In genomic region chr10:80589879-80590854, GRCm38 (mm10) we compare ENCODE assay signal across 8 mouse cellular contexts. TPM values are rescaled to one million over a fixed set of nuclear protein-coding genes. Genes with fewer than 3 reads are reported as not detected.
DNase-seq lines count a peak whose midpoint lies in the region; ATAC-seq lines count a peak whose summit lies in the region.

Gene Abhd17a (minus strand): TSS chr10:80590341.

- H3K4me3 ChIP-seq in hindbrain, embryonic 15.5 days: peak within 1 kb of the TSS; percentile 80

- peak; percentile 95 for DNase-seq in T-cell, adult 2 months (ENCODE audit: low spot score)
- DNase-seq in cerebellum, postnatal 36 days: peak; percentile 91 to 95
- peak; percentile 90 to 91 for DNase-seq in frontal cortex, postnatal 36 days (ENCODE audit: low spot score in 2 of 2)
- DNase-seq in left cerebral cortex, adult 11 months (ENCODE audit: low spot score): peak; percentile 91
- DNase-seq in lung, postnatal 4 days: peak; percentile 97 to 98
- DNase-seq in retina, postnatal 7 days (ENCODE audit: low read depth, low spot score): peak; percentile 98
- DNase-seq in urinary bladder, adult 2 months (ENCODE audit: low spot score): peak; percentile 80

- H3K9ac ChIP-seq in hindbrain, embryonic 15.5 days: peak within 1 kb of the TSS; percentile 87

- peak within 1 kb of the TSS; percentile 70 for H3K27ac ChIP-seq in hindbrain, embryonic 15.5 days (replicated peaks)

- no peaks in the 10 kb centered on the region for H3K27me3 ChIP-seq in hindbrain, embryonic 15.5 days

- peaks cover 41% of the 10 kb centered on the region for H3K4me1 ChIP-seq in hindbrain, embryonic 15.5 days (replicated peaks)

- no peaks in the 10 kb centered on the region for H3K9me3 ChIP-seq in hindbrain, embryonic 15.5 days

- H3K4me2 ChIP-seq in hindbrain, embryonic 15.5 days: peak within 1 kb of the TSS; percentile 72

- WGBS in hindbrain, embryonic 15.5 days: under 1% methylated on average over 70 of the region's 73 CpGs

- peaks cover 4% of the 10 kb centered on the region for H3K36me3 ChIP-seq in hindbrain, embryonic 15.5 days

- peak; percentile 96 for ATAC-seq in hindbrain, embryonic 15.5 days (ENCODE audit: low FRiP score, low read depth)

RNA-seq across cellular contexts. Expression of gene Abhd17a, which starts in this region (rescaled TPM):
- polyA plus RNA-seq in hindbrain, embryonic 15.5 days (2015; fragmentation: Nextera tagmentation; extraction: Ambion mirVana): 134 and 159 TPM in 2 replicates
- polyA plus RNA-seq in urinary bladder, adult 2 months (2012; rRNA removed): 66.0 and 67.1 TPM in 2 replicates

Comparison
In these comparisons a context has a peak if more than half of its experiments do, and no peak if none do; other contexts are left out.
1. Peak in every context shown above with its lines: DNase-seq, ATAC-seq, H3K4me3 ChIP-seq and H3K27ac ChIP-seq.